Mouse (Mus musculus) midbrain, embryonic 15.5 days (tissue): ENCODE measurements around the gene Gch1. TPM values are rescaled to one million over a fixed set of nuclear protein-coding genes. Genes with fewer than 3 reads are reported as not detected.
"Not testable (repeated sequence)": the region's sequence is repeated elsewhere in the genome, so short reads cannot be mapped to it uniquely, and the experiment has no call there.

Source experiments
- ATAC-seq: fragments of 200-750 bp; cut with Nextera tagmentation; replicated peaks from 2 replicates; pipeline ENCODE4 v1.8.0; 2017; ENCODE audit warnings: moderate TSS enrichment
- H3K27ac ChIP-seq: fragments of 300-500 bp; sonication (generic); 2 replicates; pipeline ENCODE4 v1.5.1; 2015; ENCODE audit warnings: mild to moderate bottlenecking, inconsistent platforms
- H3K27me3 ChIP-seq: fragments of 300-500 bp; sonication (generic); replicated peaks from 2 replicates; pipeline ENCODE4 v1.6.1; 2015; ENCODE audit warnings: inconsistent platforms
- H3K36me3 ChIP-seq: fragments of 300-500 bp; sonication (generic); replicated peaks from 2 replicates; pipeline ENCODE4 v1.6.1; 2015; ENCODE audit warnings: inconsistent platforms
- H3K4me1 ChIP-seq: fragments of 300-500 bp; sonication (generic); 2 replicates; pipeline ENCODE4 v1.6.1; 2015; ENCODE audit warnings: inconsistent platforms
- H3K4me2 ChIP-seq: fragments of 300-500 bp; sonication (generic); 2 replicates; pipeline ENCODE4 v1.6.1; 2015; ENCODE audit warnings: inconsistent platforms, mild to moderate bottlenecking, moderate library complexity
- H3K4me3 ChIP-seq: fragments of 300-500 bp; sonication (generic); 2 replicates; pipeline ENCODE4 v1.5.1; 2015; ENCODE audit warnings: mild to moderate bottlenecking, inconsistent platforms
- H3K9ac ChIP-seq: fragments of 300-500 bp; sonication (generic); 2 replicates; pipeline ENCODE4 v1.6.1; 2015; ENCODE audit warnings: mild to moderate bottlenecking, inconsistent platforms
- H3K9me3 ChIP-seq: fragments of 300-500 bp; sonication (generic); 2 replicates; pipeline ENCODE4 v1.6.1; 2016; ENCODE audit warnings: inconsistent platforms
- WGBS: fragments of 180-500 bp; shearing (Covaris S2); methylation state at CpG from one replicate; pipeline ENCODE4 v1.1.7; 2015; ENCODE audit warnings: mixed read lengths; 5-methylcytosine and 5-hydroxymethylcytosine counted together
- polyA plus RNA-seq: library from polyadenylated mRNA; unstranded; fragments of >200 nt; fragmentation: Nextera tagmentation; extraction: Ambion mirVana; gene quantifications from 2 replicates; pipeline ENCODE4 v1.2.1, GENCODE M21; 2015

The Gch1 gene
- polyA plus RNA-seq, 1 experiment from 2014 or later: 5.7 TPM

DNA sequence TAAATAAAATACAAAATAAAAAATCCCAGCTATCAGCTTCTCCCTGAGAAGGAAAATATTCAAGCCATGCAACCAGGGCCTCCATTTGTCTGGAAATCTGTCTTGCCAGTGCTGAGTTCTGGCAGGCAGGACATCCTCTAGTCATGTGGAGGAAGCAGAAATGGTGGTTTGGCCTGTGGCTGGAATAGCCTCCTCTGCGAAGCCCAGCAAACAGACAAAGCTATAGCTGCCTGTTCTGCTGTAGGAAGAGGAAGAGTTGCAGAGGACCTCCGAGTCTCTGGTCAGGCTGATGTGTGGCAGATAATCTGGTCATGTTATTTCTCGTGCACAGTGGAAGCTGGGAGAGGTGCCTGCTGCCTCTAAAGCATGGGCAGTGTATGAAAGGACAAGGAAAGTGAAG, 50.4 kb downstream of the Gch1 start:
- Histone ChIP-seq H3K4me3 (no peak overlapping the region), H3K4me1 (no peaks in the 10 kb centered on the region; the same call in 1 of the 2 replicates), H3K27ac (no peak overlapping the region), H3K36me3 (no peaks in the 10 kb centered on the region), H3K9ac (no peak overlapping the region), H3K9me3 (no peaks in the 10 kb centered on the region), H3K4me2 (no peak overlapping the region), H3K27me3 (no peaks in the 10 kb centered on the region)
- no peak for ATAC-seq
- 74% methylated on average over 3 of the region's 3 CpGs for WGBS

DNA sequence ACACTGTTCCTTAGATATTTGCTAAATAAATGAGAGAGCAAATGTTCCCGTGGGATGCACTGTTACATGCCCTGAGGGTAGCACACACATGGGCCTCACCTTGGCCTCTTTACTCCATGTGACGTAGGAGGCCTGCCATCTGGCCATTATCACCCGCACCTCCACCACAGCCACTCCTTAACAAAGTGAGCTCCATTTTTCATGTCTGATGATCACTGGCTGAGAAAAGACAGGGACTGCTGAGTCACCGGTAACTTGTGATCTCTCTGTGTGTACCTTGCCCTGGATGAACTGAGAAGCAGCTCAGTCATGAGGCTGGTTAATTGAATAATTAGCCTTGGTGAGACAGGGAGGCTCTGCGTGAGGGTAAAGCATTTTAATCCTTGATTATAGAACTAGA, 52.6 kb downstream of the Gch1 start:
- no peak overlapping the region for H3K27ac ChIP-seq
- H3K9me3 ChIP-seq: no peaks in the 10 kb centered on the region
- no peak overlapping the region for H3K4me3 ChIP-seq
- H3K4me1 ChIP-seq: no peaks in the 10 kb centered on the region; the same call in 1 of the 2 replicates
- H3K36me3 ChIP-seq: no peaks in the 10 kb centered on the region
- no peak for ATAC-seq
- H3K9ac ChIP-seq: no peak overlapping the region
- no peaks in the 10 kb centered on the region for H3K27me3 ChIP-seq
- no peak overlapping the region for H3K4me2 ChIP-seq
- 78% methylated on average over 5 of the region's 5 CpGs for WGBS

DNA sequence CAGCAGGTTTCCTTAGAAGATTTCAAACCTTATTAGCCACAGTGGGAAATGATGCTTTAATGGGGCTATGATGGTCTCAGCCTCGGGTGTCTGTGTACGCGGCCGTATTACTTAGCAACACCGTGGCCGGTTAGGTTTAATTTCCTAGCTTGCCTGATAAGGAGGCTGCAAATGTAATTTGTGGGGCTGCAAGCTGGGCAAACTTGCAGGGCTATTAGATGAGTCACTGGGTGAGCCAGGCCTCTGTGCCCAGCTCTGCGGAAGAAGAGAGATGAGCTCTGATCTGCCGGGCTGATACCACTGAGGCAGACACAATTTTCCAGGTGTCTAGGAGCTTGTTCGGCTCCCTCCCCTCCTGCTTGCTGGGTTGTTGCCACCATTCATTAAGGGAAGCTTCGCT, 55.3 kb downstream of the Gch1 start:
- no peak overlapping the region for H3K9ac ChIP-seq
- H3K4me3 ChIP-seq: no peak overlapping the region
- no peaks in the 10 kb centered on the region; the same call in 1 of the 2 replicates for H3K4me1 ChIP-seq
- no peak overlapping the region for H3K4me2 ChIP-seq
- H3K36me3 ChIP-seq: no peaks in the 10 kb centered on the region
- peak; percentile 67 for ATAC-seq
- H3K27me3 ChIP-seq: no peaks in the 10 kb centered on the region
- no peaks in the 10 kb centered on the region for H3K9me3 ChIP-seq
- H3K27ac ChIP-seq: 0 out of 2 replicates have a peak overlapping the region, but pooled peaks have one; percentile 38
- 65% methylated on average over 10 of the region's 10 CpGs for WGBS

DNA sequence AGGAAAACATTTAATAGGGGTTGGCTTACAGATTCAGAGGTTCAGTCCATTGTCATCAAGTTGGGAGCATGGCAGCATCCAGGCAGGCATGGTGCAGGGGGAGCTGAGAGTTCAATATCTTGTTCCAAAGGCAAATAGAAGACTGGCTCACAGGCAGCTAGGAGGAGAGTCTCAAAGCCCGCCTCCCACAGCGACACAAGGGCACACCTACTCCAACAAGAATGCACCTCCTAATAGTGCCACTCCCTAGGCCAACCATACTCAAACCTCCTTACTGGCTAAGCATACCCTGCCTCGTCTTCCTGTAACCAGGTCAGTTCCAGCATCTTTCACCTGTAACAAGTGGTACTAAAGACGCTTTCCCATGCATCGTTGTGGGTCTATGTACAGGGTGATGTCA, 61.2 kb downstream of the Gch1 start:
- H3K9me3 ChIP-seq: no peaks in the 10 kb centered on the region
- no peak overlapping the region for H3K9ac ChIP-seq
- H3K4me1 ChIP-seq: no peaks in the 10 kb centered on the region
- H3K4me2 ChIP-seq: no peak overlapping the region
- no peak overlapping the region for H3K4me3 ChIP-seq
- no peak for ATAC-seq
- H3K27me3 ChIP-seq: no peaks in the 10 kb centered on the region
- no peak overlapping the region for H3K27ac ChIP-seq
- 90% methylated on average over 5 of the region's 5 CpGs for WGBS
- H3K36me3 ChIP-seq: no peaks in the 10 kb centered on the region

DNA sequence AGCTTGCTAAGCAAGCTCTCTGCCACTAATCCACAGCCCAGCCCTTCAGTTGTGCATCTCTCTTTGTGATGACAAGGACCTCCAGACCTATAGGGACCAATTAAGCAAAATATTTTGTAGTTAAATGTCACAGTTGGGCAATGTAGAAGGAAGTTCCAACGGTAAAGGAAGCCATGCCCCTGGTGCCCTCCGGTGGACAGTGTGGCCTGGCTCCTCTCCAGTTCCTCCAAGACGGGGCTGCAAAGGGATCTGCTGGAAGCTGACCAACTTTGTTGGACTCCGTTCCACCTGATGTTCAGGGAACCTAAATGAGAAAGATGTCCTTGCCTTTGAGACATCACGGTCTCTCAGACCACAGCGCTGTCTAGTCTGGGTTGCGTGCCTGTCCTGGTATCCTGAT, 71.7 kb downstream of the Gch1 start:
- Histone ChIP-seq H3K27ac (no peak overlapping the region), H3K4me3 (no peak overlapping the region), H3K9ac (no peak overlapping the region), H3K4me2 (no peak overlapping the region), H3K4me1 (no peaks in the 10 kb centered on the region), H3K9me3 (no peaks in the 10 kb centered on the region), H3K36me3 (no peaks in the 10 kb centered on the region), H3K27me3 (no peaks in the 10 kb centered on the region)
- WGBS: 79% methylated on average over 7 of the region's 7 CpGs
- no peak for ATAC-seq

DNA sequence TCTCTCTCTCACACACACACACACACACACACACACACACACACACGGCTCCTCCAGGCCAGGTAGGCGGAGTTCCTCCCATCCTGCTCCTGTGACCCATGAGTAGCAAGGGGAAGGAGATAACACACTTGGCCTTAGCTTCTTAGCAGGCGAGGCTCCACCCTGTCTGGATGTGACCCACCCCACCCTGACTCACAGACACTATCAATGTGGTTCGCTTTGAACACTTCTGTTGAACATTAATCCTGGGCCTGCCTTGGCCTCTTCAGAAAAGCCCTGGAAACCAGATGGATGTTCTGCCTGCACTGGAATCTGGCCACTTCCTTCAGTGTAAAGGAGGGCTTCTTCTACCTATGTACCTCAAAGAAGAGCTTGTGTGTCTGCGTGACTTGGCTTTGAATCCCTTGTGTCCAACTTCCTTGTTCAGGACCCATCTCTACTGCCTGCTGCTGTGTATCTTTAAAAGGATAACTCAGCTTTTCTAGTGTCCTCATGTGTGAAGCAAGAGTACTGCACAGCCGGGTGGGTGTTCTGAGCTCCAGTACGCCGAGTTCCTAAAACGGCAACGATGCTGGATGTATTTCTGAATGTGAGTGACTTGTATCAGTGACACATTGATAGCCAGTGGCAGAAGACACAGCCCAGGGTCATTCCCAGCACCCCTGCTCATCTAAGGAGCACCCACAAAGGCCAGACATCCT, 73.0 kb downstream of the Gch1 start:
- Histone ChIP-seq H3K36me3 (no peaks in the 10 kb centered on the region), H3K4me1 (no peaks in the 10 kb centered on the region), H3K9ac (no peak overlapping the region), H3K4me2 (no peak overlapping the region), H3K27ac (no peak overlapping the region), H3K4me3 (no peak overlapping the region), H3K9me3 (no peaks in the 10 kb centered on the region), H3K27me3 (no peaks in the 10 kb centered on the region)
- ATAC-seq: no peak
- 93% methylated on average over 9 of the region's 10 CpGs for WGBS

DNA sequence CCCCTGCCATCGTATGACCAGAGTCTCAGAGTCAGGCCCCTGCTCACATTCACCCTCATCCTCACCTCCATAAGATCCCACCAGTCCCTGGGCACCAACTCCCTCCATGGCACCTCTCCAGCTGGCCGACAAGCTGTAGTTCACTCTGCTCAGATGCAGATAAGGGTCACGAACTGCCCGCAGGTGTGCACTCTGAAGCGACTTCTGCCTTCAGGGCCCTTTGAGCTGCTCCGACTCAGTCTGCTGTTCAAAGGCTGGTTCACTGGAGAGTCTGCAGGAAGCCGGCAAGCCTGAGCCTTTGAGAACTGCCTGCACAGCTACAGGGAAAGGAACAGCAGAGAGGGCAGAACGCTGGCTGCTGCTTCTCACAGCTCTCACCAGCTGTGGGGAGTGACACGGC, 74.1 kb downstream of the Gch1 start:
- 61% methylated on average over 9 of the region's 9 CpGs for WGBS
- no peaks in the 10 kb centered on the region for H3K4me1 ChIP-seq
- H3K4me3 ChIP-seq: no peak overlapping the region
- no peaks in the 10 kb centered on the region for H3K9me3 ChIP-seq
- no peak overlapping the region for H3K4me2 ChIP-seq
- no peak overlapping the region for H3K9ac ChIP-seq
- ATAC-seq: no peak
- no peaks in the 10 kb centered on the region for H3K36me3 ChIP-seq
- H3K27me3 ChIP-seq: no peaks in the 10 kb centered on the region
- no peak overlapping the region for H3K27ac ChIP-seq

DNA sequence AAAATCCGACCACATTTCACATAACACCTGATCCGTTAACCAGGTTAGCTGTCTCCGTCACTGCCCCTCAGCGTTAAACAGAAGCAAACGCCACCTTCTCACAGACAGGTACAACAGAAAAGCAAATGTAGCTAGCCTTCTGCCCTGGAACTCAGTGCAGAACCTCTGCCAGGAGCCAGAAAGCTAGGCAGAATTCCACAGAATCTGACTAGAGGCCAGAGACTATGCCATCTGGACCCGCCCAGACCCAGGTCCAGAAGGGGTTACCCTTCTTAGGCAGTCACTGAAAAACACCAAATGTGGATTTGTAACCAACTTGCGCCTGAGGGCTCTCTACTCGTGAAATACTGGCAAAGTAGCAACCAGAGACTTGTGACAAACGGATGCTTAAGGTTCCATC, 77.9 kb downstream of the Gch1 start:
- no peaks in the 10 kb centered on the region for H3K4me1 ChIP-seq

DNA sequence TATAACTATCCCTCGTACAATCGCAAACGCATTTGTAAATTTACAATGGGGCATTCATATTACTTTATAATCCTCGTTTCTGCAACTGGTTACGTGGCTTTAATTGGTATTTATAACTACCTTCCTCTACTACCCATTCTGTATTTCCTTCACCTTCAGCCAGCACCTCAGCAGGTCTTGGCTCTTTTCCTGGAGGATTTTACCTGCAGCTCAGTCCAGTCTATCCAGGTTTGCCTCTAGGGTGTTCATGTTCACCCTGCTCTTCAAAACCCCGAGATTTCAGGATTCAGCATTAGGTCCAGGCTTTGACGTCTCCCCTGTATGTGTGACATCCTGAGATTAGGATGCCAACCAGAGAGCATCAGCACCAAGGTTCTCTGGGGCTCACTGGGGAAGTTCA, 78.8 kb downstream of the Gch1 start:
- H3K4me2 ChIP-seq, ATAC-seq: not testable (repeated sequence)
- 92% methylated on average over 7 of the region's 7 CpGs for WGBS

More for the DNA sequence above, 77.9 kb downstream of the Gch1 start:
- WGBS: 55% methylated on average over 9 of the region's 9 CpGs
- no peaks in the 10 kb centered on the region for H3K9me3 ChIP-seq
- no peaks in the 10 kb centered on the region for H3K36me3 ChIP-seq
- ATAC-seq: no peak
- no peak overlapping the region for H3K4me3 ChIP-seq
- H3K9ac ChIP-seq: no peak overlapping the region
- H3K4me2 ChIP-seq: no peak overlapping the region
- H3K27ac ChIP-seq: no peak overlapping the region
- no peaks in the 10 kb centered on the region for H3K27me3 ChIP-seq

DNA sequence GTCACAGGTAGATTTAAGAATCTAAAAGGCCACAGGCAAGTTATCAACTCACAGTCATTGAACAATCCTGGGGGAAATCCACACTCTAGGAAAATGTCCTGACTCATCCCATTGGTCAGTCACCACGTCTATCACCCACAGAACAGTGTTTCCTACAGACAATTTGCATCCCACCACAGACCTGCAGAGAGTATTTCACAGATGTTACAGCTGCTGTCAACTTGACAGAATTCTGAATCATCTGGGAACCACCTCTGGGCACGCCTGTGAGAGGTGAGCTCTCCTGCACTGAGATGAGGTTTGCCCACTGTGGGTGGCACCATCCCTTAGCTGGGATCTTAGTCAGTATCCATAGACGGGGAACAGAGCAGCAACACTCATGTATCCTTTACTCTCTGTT, 81.8 kb downstream of the Gch1 start:
- Histone ChIP-seq H3K4me1 (no peaks in the 10 kb centered on the region), H3K9ac (no peak overlapping the region), H3K4me2 (no peak overlapping the region), H3K27me3 (no peaks in the 10 kb centered on the region), H3K27ac (no peak overlapping the region), H3K36me3 (no peaks in the 10 kb centered on the region), H3K9me3 (no peaks in the 10 kb centered on the region), H3K4me3 (no peak overlapping the region)
- ATAC-seq: no peak
- 76% methylated on average over 3 of the region's 3 CpGs for WGBS

More for the DNA sequence above, 78.8 kb downstream of the Gch1 start:
- not testable (repeated sequence) for H3K4me3 ChIP-seq, H3K9ac ChIP-seq, H3K4me1 ChIP-seq, H3K27me3 ChIP-seq, H3K9me3 ChIP-seq, H3K36me3 ChIP-seq, H3K27ac ChIP-seq

DNA sequence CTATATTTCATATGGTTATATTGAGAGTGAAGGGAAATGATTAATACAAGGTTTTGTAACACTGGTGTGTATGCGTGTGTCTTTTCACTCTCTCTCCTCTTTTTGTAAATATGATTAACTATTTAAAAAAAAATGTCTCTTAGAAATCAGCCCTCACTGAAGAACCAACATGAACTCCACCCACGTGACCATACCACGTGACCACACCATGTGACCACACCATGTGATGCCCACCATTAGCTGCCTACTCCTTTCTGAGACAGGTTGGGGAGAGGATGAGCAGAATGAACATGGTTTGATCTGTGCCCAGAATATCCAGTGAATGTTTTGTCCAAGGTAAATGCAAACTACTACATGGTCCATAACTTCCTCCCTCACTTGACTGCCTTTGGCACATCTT, 83.5 kb downstream of the Gch1 start:
- Histone ChIP-seq H3K27me3 (no peaks in the 10 kb centered on the region), H3K4me1 (no peaks in the 10 kb centered on the region), H3K4me3 (no peak overlapping the region), H3K9me3 (no peaks in the 10 kb centered on the region), H3K9ac (no peak overlapping the region), H3K27ac (no peak overlapping the region), H3K36me3 (no peaks in the 10 kb centered on the region), H3K4me2 (no peak overlapping the region)
- WGBS: 97% methylated on average over 3 of the region's 3 CpGs
- ATAC-seq: no peak

DNA sequence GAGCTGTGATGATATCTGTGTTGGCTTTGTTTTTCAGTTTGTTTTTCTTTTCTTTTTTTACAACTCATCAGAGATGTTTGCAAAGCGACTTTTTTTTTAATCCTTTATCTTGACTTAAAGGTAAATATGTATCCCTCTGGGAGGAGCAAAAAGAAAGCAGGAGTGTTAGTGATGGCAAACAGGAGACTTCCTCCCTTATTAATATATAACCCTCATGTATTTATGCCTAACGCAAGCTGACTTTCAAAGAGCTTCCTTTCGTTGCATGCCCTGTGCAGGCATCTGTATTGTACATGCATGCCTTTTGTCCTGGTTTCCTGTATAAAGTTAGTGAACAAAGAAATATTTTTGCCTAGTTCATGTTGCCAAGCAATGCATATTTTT, 84.0 kb downstream of the Gch1 start:
- Histone ChIP-seq H3K27ac (no peak overlapping the region), H3K4me1 (no peaks in the 10 kb centered on the region), H3K9me3 (no peaks in the 10 kb centered on the region), H3K9ac (no peak overlapping the region), H3K4me2 (no peak overlapping the region), H3K36me3 (no peaks in the 10 kb centered on the region), H3K27me3 (no peaks in the 10 kb centered on the region), H3K4me3 (no peak overlapping the region)
- ATAC-seq: no peak
- WGBS: 78% methylated on average over 3 of the region's 3 CpGs
